Mouse (Mus musculus) heart, embryonic 10.5 days (tissue): ENCODE data around the gene Hpn. TPM values are rescaled to one million over a fixed set of nuclear protein-coding genes. Genes with fewer than 3 reads are reported as not detected.

Experiments
- DNase-seq: peaks from one replicate; pipeline ENCODE4 v3.0.0-alpha.2; 2017; ENCODE audit warnings: low spot score
- H3K27ac ChIP-seq: fragments of 300-500 bp; sonication (generic); 2 replicates; pipeline ENCODE4 v1.5.1; 2016; ENCODE audit warnings: mild to moderate bottlenecking
- H3K27me3 ChIP-seq: fragments of 300-500 bp; sonication (generic); 2 replicates; pipeline ENCODE4 v1.6.1; 2016; ENCODE audit warnings: mild to moderate bottlenecking; ENCODE audit not compliant: poor library complexity, insufficient read depth, severe bottlenecking
- H3K36me3 ChIP-seq: fragments of 300-500 bp; sonication (generic); 2 replicates; pipeline ENCODE4 v1.6.1; 2016; ENCODE audit warnings: mild to moderate bottlenecking, moderate library complexity
- H3K4me1 ChIP-seq: fragments of 300-500 bp; sonication (generic); 2 replicates; pipeline ENCODE4 v1.6.1; 2016; ENCODE audit warnings: mild to moderate bottlenecking
- H3K4me3 ChIP-seq: fragments of 300-500 bp; sonication (generic); 2 replicates; pipeline ENCODE4 v1.5.1; 2016; ENCODE audit warnings: mild to moderate bottlenecking, moderate library complexity
- H3K9me3 ChIP-seq: fragments of 300-500 bp; sonication (generic); 2 replicates; pipeline ENCODE4 v1.6.1; 2016; ENCODE audit warnings: mild to moderate bottlenecking, moderate library complexity
- WGBS: fragments of 180-500 bp; shearing (Covaris S2); methylation state at CpG from one replicate; pipeline ENCODE4 v1.1.7; 2016; 5-methylcytosine and 5-hydroxymethylcytosine counted together
- polyA plus RNA-seq: library from polyadenylated mRNA; unstranded; fragments of >200 nt; fragmentation: Nextera tagmentation; extraction: Ambion mirVana; gene quantifications from 2 replicates; pipeline ENCODE4 v1.2.1, GENCODE M21; 2016

Gene Hpn
- polyA plus RNA-seq, 1 experiment from 2014 or later = 15.0 TPM

- no peak for DNase-seq
- no peaks in the 10 kb centered on the region for H3K36me3 ChIP-seq
- H3K27ac ChIP-seq = peak overlapping the region; percentile 90
- H3K4me3 ChIP-seq = peak overlapping the region; percentile 52
- WGBS = 23% methylated on average over 10 of the region's 10 CpGs
- H3K9me3 ChIP-seq = no peaks in the 10 kb centered on the region
- peaks cover 58% of the 10 kb centered on the region for H3K27me3 ChIP-seq
- peaks cover 63% of the 10 kb centered on the region for H3K4me1 ChIP-seq
Observed at GRCm38 (mm10) chr7:31053882-31054447, 61.1 kb downstream of the Hpn start.

GRCm38 (mm10) chr7:31052636-31053434, 62.3 kb downstream of the Hpn start:
- Histone ChIP-seq H3K4me3 (peak overlapping the region; percentile 52), H3K4me1 (peaks cover 63% of the 10 kb centered on the region), H3K27ac (peak overlapping the region; percentile 90), H3K36me3 (no peaks in the 10 kb centered on the region), H3K9me3 (no peaks in the 10 kb centered on the region), H3K27me3 (peaks cover 69% of the 10 kb centered on the region)
- WGBS = under 1% methylated on average over 34 of the region's 34 CpGs
- DNase-seq = peak; percentile 80

GRCm38 (mm10) chr7:31052251-31052635, 62.8 kb downstream of the Hpn start:
- no peak for DNase-seq
- peaks cover 75% of the 10 kb centered on the region for H3K27me3 ChIP-seq
- no peaks in the 10 kb centered on the region for H3K36me3 ChIP-seq
- peak overlapping the region; percentile 52 for H3K4me3 ChIP-seq
- 3% methylated on average over 22 of the region's 22 CpGs for WGBS
- no peaks in the 10 kb centered on the region for H3K9me3 ChIP-seq
- H3K4me1 ChIP-seq = peaks cover 63% of the 10 kb centered on the region
- H3K27ac ChIP-seq = peak overlapping the region; percentile 90; the same call in 1 of the 2 replicates

- H3K27me3 ChIP-seq = peaks cover 81% of the 10 kb centered on the region
- peak within 1 kb of the TSS; percentile 52 for H3K4me3 ChIP-seq
- DNase-seq = no peak
- no peaks in the 10 kb centered on the region for H3K36me3 ChIP-seq
- H3K4me1 ChIP-seq = peaks cover 63% of the 10 kb centered on the region
- H3K27ac ChIP-seq = no peak within 1 kb of the TSS; the same call in 1 of the 2 replicates
- 4% methylated on average over 28 of the region's 28 CpGs for WGBS
- H3K9me3 ChIP-seq = no peaks in the 10 kb centered on the region
Observed at GRCm38 (mm10) chr7:31051321-31052021, 63.6 kb downstream of the Hpn start, which contains the start of gene Fxyd7. Gene Fxyd7, minus strand, starts transcription at chr7:31051467.

GRCm38 (mm10) chr7:31050921-31051320, 64.2 kb downstream of the Hpn start:
- Histone ChIP-seq H3K9me3 (no peaks in the 10 kb centered on the region), H3K4me3 (peak overlapping the region; percentile 52), H3K27ac (no peak overlapping the region), H3K4me1 (peaks cover 61% of the 10 kb centered on the region), H3K27me3 (peaks cover 81% of the 10 kb centered on the region), H3K36me3 (no peaks in the 10 kb centered on the region)
- WGBS = 4% methylated on average over 9 of the region's 9 CpGs
- DNase-seq = no peak

DNA sequence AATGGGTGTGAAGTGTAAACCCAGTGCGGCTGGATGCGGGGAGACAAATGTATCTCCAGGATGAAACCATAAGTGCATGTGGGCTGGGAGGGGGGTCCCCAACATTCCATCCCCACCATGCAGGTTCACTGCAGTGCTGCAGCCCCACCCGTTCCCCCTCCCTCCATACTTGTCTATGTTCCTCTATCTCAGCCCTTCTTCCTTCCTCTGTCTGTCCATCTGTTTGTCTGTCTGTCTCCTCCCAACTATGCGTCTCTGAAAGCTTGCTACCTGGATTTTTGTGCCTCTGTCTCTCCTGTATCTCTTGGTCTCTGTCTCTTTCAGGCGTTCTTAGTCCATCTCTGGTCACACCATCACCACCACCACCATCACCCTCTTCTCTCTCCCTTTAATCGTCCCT, 64.6 kb downstream of the Hpn start:
- H3K36me3 ChIP-seq = no peaks in the 10 kb centered on the region
- no peak overlapping the region for H3K27ac ChIP-seq
- no peak overlapping the region; the same call in 1 of the 2 replicates for H3K4me3 ChIP-seq
- H3K4me1 ChIP-seq = peaks cover 57% of the 10 kb centered on the region
- H3K9me3 ChIP-seq = no peaks in the 10 kb centered on the region
- WGBS = 8% methylated on average over 6 of the region's 6 CpGs
- no peak for DNase-seq
- peaks cover 83% of the 10 kb centered on the region for H3K27me3 ChIP-seq

GRCm38 (mm10) chr7:31049846-31050281, 65.2 kb downstream of the Hpn start:
- Histone ChIP-seq H3K27ac (no peak overlapping the region), H3K36me3 (no peaks in the 10 kb centered on the region), H3K4me1 (peaks cover 51% of the 10 kb centered on the region), H3K27me3 (peaks cover 89% of the 10 kb centered on the region), H3K4me3 (peak overlapping the region; percentile 42), H3K9me3 (no peaks in the 10 kb centered on the region)
- WGBS = 4% methylated on average over 12 of the region's 15 CpGs
- DNase-seq = no peak

DNA sequence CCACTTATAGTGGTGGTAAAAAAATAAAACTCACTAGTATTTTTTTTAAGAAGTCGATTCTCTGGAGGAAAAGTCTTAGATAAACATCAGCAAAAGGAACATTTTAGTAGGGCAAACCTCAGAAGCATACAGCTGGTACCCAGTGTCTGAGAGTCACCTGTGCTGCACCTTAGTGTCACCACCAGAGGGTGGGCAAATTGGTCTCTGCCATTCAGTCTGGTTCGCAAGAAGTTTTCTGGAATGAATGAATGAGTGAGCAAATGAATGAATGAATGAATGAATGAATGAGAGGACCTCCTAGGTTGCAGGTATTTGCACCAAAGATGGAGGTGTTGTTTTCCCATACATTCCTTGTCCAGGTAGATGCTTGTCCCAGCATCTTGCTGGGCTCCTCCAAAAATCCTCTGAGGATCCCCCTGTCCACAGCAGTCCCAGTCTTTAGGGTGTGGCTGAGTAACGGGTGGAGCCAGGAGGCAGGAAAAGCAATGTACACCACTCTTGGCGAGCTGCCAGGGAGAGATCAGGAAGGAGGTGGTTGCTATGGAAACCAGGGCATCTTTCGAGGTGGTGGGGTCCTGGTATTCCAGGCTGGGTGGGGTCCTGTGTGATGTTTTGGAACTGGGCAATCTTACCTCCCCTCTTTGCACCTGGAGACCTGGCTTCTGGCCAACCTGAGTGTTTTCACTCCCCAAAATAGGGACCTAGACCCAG, 65.8 kb downstream of the Hpn start:
- Histone ChIP-seq H3K9me3 (no peaks in the 10 kb centered on the region), H3K36me3 (no peaks in the 10 kb centered on the region), H3K27me3 (peaks cover 90% of the 10 kb centered on the region), H3K4me1 (peaks cover 45% of the 10 kb centered on the region), H3K4me3 (no peak overlapping the region), H3K27ac (no peak overlapping the region)
- no peak for DNase-seq
- 20% methylated on average over 5 of the region's 5 CpGs for WGBS

Other genes starting within 250 kb of the Hpn start
- not detected in 2 replicates for gene Cd22, start 234.9 kb downstream of the Hpn start, polyA plus RNA-seq
- gene Mag, start 200.4 kb downstream of the Hpn start, polyA plus RNA-seq = 0.30 and 0.38 TPM in 2 replicates
- not detected in 2 replicates for gene Hamp2, start 190.6 kb downstream of the Hpn start, polyA plus RNA-seq
- gene Hamp, start 171.3 kb downstream of the Hpn start, polyA plus RNA-seq = not detected in 2 replicates
- gene Usf2, start 158.5 kb downstream of the Hpn start, polyA plus RNA-seq = 15.0 and 26.9 TPM in 2 replicates
- 16.6 and 40.3 TPM in 2 replicates for gene Lsr, start 141.8 kb downstream of the Hpn start, polyA plus RNA-seq
- gene Fam187b, start 141.5 kb downstream of the Hpn start, polyA plus RNA-seq = 1.2 and 2.5 TPM in 2 replicates
- 24.3 and 26.4 TPM in 2 replicates for gene Fxyd5, start 72.8 kb downstream of the Hpn start, polyA plus RNA-seq
- gene Fxyd7, start 63.8 kb downstream of the Hpn start, polyA plus RNA-seq = 0.22 and 1.5 TPM in 2 replicates
- 167 and 365 TPM in 2 replicates for gene Fxyd1, start 58.1 kb downstream of the Hpn start, polyA plus RNA-seq
- 0.27 and 0.41 TPM in 2 replicates for gene Lgi4, start 55.9 kb downstream of the Hpn start, polyA plus RNA-seq
- gene Fxyd3, start 38.6 kb downstream of the Hpn start, polyA plus RNA-seq = 0.53 and 2.0 TPM in 2 replicates
- gene Scn1b, start 11.7 kb upstream of the Hpn start, polyA plus RNA-seq = 3.9 and 4.3 TPM in 2 replicates
- gene Gramd1a, start 40.6 kb upstream of the Hpn start, polyA plus RNA-seq = 58.1 and 70.9 TPM in 2 replicates
- gene Scgb2b2, start 175.2 kb upstream of the Hpn start, polyA plus RNA-seq = not detected in 2 replicates
- not detected in 2 replicates for gene Scgb1b2, start 176.5 kb upstream of the Hpn start, polyA plus RNA-seq
- not detected in 2 replicates for gene Scgb2b3, start 246.8 kb upstream of the Hpn start, polyA plus RNA-seq